Mouse (Mus musculus) intestine, embryonic 14.5 days (tissue): ENCODE measurements around the gene Nav3. TPM values are rescaled to one million over a fixed set of nuclear protein-coding genes. Genes with fewer than 3 reads are reported as not detected.

Source experiments
- ATAC-seq: fragments of 200-750 bp; cut with Nextera tagmentation; replicated peaks from 2 replicates; pipeline ENCODE4 v1.8.0; 2017; ENCODE audit warnings: low read depth, moderate number of reproducible peaks, moderate TSS enrichment, moderate library complexity; ENCODE audit not compliant: low FRiP score, low TSS enrichment
- DNase-seq: peaks from one replicate; pipeline ENCODE4 v3.0.0-alpha.2; 2018; ENCODE audit warnings: low spot score
- H3K27ac ChIP-seq: fragments of 300-500 bp; sonication (generic); 2 replicates; pipeline ENCODE4 v1.5.1; 2014; ENCODE audit warnings: low read depth, mild to moderate bottlenecking, control low read depth
- H3K27me3 ChIP-seq: fragments of 300-500 bp; sonication (generic); replicated peaks from 2 replicates; pipeline ENCODE4 v1.6.1; 2014; ENCODE audit warnings: low read length, control low read depth; ENCODE audit not compliant: control insufficient read depth, insufficient read depth
- H3K36me3 ChIP-seq: fragments of 300-500 bp; sonication (generic); 2 replicates; pipeline ENCODE4 v1.6.1; 2014; ENCODE audit warnings: low read length, control low read depth; ENCODE audit not compliant: control insufficient read depth, insufficient read depth
- H3K4me1 ChIP-seq: fragments of 300-500 bp; sonication (generic); replicated peaks from 2 replicates; pipeline ENCODE4 v1.6.1; 2014; ENCODE audit warnings: low read length, control low read depth, mixed read lengths; ENCODE audit not compliant: control insufficient read depth, insufficient read depth
- H3K4me2 ChIP-seq: fragments of 300-500 bp; sonication (generic); 2 replicates; pipeline ENCODE4 v1.6.1; 2014; ENCODE audit warnings: low read length
- H3K4me3 ChIP-seq: fragments of 300-500 bp; sonication (generic); 2 replicates; pipeline ENCODE4 v1.5.1; 2014; ENCODE audit warnings: low read depth, low read length, control low read depth, mixed read lengths
- H3K9ac ChIP-seq: fragments of 300-500 bp; sonication (generic); 2 replicates; pipeline ENCODE4 v1.6.1; 2014; ENCODE audit warnings: mild to moderate bottlenecking, low read length
- H3K9me3 ChIP-seq: fragments of 300-500 bp; sonication (generic); 2 replicates; pipeline ENCODE4 v1.6.1; 2016; ENCODE audit warnings: low read length, control low read depth; ENCODE audit not compliant: control insufficient read depth
- WGBS: fragments of 180-500 bp; shearing (Covaris S2); extraction: QIAGEN DNeasy Blood & Tissue Kit; methylation state at CpG from one replicate; pipeline ENCODE4 v1.1.7; 2014; 5-methylcytosine and 5-hydroxymethylcytosine counted together
- polyA plus RNA-seq: library from polyadenylated mRNA; unstranded; fragments of >200 nt; fragmentation: Nextera tagmentation; extraction: Ambion mirVana; gene quantifications from 2 replicates; pipeline ENCODE4 v1.2.1, GENCODE M21; 2014

The Nav3 gene
- polyA plus RNA-seq, 1 experiment from 2014 or later, result 2.5 TPM

- Histone ChIP-seq H3K27me3 (no peaks in the 10 kb centered on the region), H3K4me1 (no peaks in the 10 kb centered on the region), H3K27ac (no peak overlapping the region), H3K4me3 (no peak overlapping the region), H3K36me3 (no peaks in the 10 kb centered on the region), H3K9ac (no peak overlapping the region), H3K9me3 (no peaks in the 10 kb centered on the region), H3K4me2 (no peak overlapping the region)
- no peak for DNase-seq
- 33% methylated on average over 1 of the region's 1 CpGs for WGBS
- no peak for ATAC-seq
These were observed 299.6 kb downstream of the Nav3 start for GRCm38 (mm10) chr10:110156412-110156811.

- H3K27ac ChIP-seq, result no peak overlapping the region
- ATAC-seq (no peak), DNase-seq (no peak)
- no peak overlapping the region for H3K4me3 ChIP-seq
- no peaks in the 10 kb centered on the region for H3K4me1 ChIP-seq
- no peaks in the 10 kb centered on the region for H3K9me3 ChIP-seq
- H3K27me3 ChIP-seq, result no peaks in the 10 kb centered on the region
- no peak overlapping the region for H3K9ac ChIP-seq
- 80% methylated on average over 2 of the region's 2 CpGs for WGBS
- no peak overlapping the region for H3K4me2 ChIP-seq
- no peaks in the 10 kb centered on the region for H3K36me3 ChIP-seq
These were observed 300.5 kb downstream of the Nav3 start for GRCm38 (mm10) chr10:110155494-110155893.

- Histone ChIP-seq H3K9me3 (no peaks in the 10 kb centered on the region), H3K4me1 (no peaks in the 10 kb centered on the region), H3K36me3 (no peaks in the 10 kb centered on the region), H3K27ac (no peak overlapping the region), H3K9ac (no peak overlapping the region), H3K4me3 (no peak overlapping the region), H3K4me2 (no peak overlapping the region), H3K27me3 (no peaks in the 10 kb centered on the region)
- DNase-seq (no peak), ATAC-seq (no peak)
- WGBS, result 73% methylated on average over 1 of the region's 1 CpGs
These were observed 301.1 kb downstream of the Nav3 start for GRCm38 (mm10) chr10:110154873-110155237.

GRCm38 (mm10) chr10:110154001-110154872 is 301.8 kb downstream of the Nav3 start:
- Histone ChIP-seq H3K9me3 (no peaks in the 10 kb centered on the region), H3K4me1 (no peaks in the 10 kb centered on the region), H3K4me2 (no peak overlapping the region), H3K27ac (no peak overlapping the region), H3K36me3 (no peaks in the 10 kb centered on the region), H3K4me3 (no peak overlapping the region), H3K27me3 (no peaks in the 10 kb centered on the region), H3K9ac (no peak overlapping the region)
- WGBS, result 84% methylated on average over 6 of the region's 6 CpGs
- ATAC-seq, result no peak
- no peak for DNase-seq

- ATAC-seq (no peak), DNase-seq (no peak)
- no peak overlapping the region for H3K4me3 ChIP-seq
- H3K27me3 ChIP-seq, result no peaks in the 10 kb centered on the region
- no peak overlapping the region for H3K27ac ChIP-seq
- no peak overlapping the region for H3K4me2 ChIP-seq
- H3K4me1 ChIP-seq, result no peaks in the 10 kb centered on the region
- no peaks in the 10 kb centered on the region for H3K36me3 ChIP-seq
- H3K9me3 ChIP-seq, result no peaks in the 10 kb centered on the region
- H3K9ac ChIP-seq, result no peak overlapping the region
These were observed 335.4 kb downstream of the Nav3 start for GRCm38 (mm10) chr10:110120572-110120971.

GRCm38 (mm10) chr10:110117341-110117740 is 338.7 kb downstream of the Nav3 start:
- Histone ChIP-seq H3K27ac (no peak overlapping the region), H3K4me2 (no peak overlapping the region), H3K4me3 (no peak overlapping the region), H3K27me3 (no peaks in the 10 kb centered on the region), H3K9me3 (no peaks in the 10 kb centered on the region), H3K36me3 (no peaks in the 10 kb centered on the region), H3K9ac (no peak overlapping the region), H3K4me1 (no peaks in the 10 kb centered on the region)
- WGBS, result 62% methylated on average over 2 of the region's 2 CpGs
- ATAC-seq, result no peak
- DNase-seq, result no peak

GRCm38 (mm10) chr10:110112669-110113458 is 343.1 kb downstream of the Nav3 start:
- no peak for ATAC-seq
- Histone ChIP-seq H3K4me3 (no peak overlapping the region), H3K4me2 (no peak overlapping the region), H3K9ac (no peak overlapping the region), H3K4me1 (no peaks in the 10 kb centered on the region), H3K9me3 (no peaks in the 10 kb centered on the region), H3K36me3 (no peaks in the 10 kb centered on the region), H3K27ac (no peak overlapping the region), H3K27me3 (no peaks in the 10 kb centered on the region)
- WGBS, result 69% methylated on average over 5 of the region's 5 CpGs
- no peak for DNase-seq

- no peak overlapping the region for H3K9ac ChIP-seq
- no peaks in the 10 kb centered on the region for H3K9me3 ChIP-seq
- H3K27me3 ChIP-seq, result no peaks in the 10 kb centered on the region
- no peaks in the 10 kb centered on the region for H3K4me1 ChIP-seq
- 84% methylated on average over 6 of the region's 6 CpGs for WGBS
- no peaks in the 10 kb centered on the region for H3K36me3 ChIP-seq
- no peak overlapping the region for H3K27ac ChIP-seq
- DNase-seq (no peak), ATAC-seq (no peak)
- H3K4me2 ChIP-seq, result no peak overlapping the region
- H3K4me3 ChIP-seq, result no peak overlapping the region
These were observed 352.7 kb downstream of the Nav3 start for GRCm38 (mm10) chr10:110103255-110103654.
